Mouse (Mus musculus) bone marrow macrophage, adult 2 months (primary cell): ENCODE data around the gene 6430571L13Rik. TPM values are rescaled to one million over a fixed set of nuclear protein-coding genes. Genes with fewer than 3 reads are reported as not detected.

Experiments
- H3K27ac ChIP-seq: 2 replicates; pipeline ENCODE4 v1.5.1; 2012; ENCODE audit warnings: low read depth, low read length; ENCODE audit not compliant: insufficient read depth
- H3K4me1 ChIP-seq: 2 replicates; pipeline ENCODE4 v1.6.1; 2012; ENCODE audit warnings: low read length; ENCODE audit not compliant: control insufficient read depth, insufficient read depth
- H3K4me3 ChIP-seq: 2 replicates; pipeline ENCODE4 v1.5.1; 2012; ENCODE audit warnings: mild to moderate bottlenecking, low read length, moderate library complexity; ENCODE audit not compliant: insufficient read depth
- CTCF ChIP-seq: IDR thresholded peaks from 2 replicates; pipeline ENCODE4 v1.5.1; 2012; ENCODE audit warnings: low read depth, mild to moderate bottlenecking, low read length, moderate library complexity
- POLR2A ChIP-seq: IDR thresholded peaks from 2 replicates; pipeline ENCODE4 v1.6.1; 2012; ENCODE audit warnings: mild to moderate bottlenecking, low read depth, low read length, borderline replicate concordance
- polyA plus RNA-seq: library from polyadenylated mRNA; stranded (reverse); fragments of >200 nt; gene quantifications from 2 replicates; pipeline ENCODE4 v1.2.4, GENCODE M21; 2012; ENCODE audit not compliant: missing spikeins, insufficient read depth, insufficient read length

The 6430571L13Rik gene
- polyA plus RNA-seq, 1 experiment = not detected

DNA sequence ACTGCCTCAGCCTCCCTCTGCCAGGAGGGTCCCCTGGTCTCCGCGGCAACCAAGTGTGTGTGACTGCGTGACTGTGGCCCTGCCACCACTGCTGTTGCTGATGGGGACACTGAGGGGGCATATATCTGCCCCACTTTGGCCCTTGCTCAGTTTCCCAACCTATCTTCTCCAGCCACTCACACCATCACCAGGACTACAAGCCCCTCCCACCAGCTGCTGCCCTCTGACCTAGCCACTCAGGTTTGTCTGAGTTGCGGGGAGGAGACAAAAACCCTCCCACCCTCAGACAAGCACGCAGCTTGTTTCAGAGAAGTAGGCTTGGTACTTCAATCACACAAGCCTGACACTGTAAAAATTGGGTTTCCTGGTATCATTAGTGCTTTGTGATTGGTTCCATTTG lies 35.0 kb downstream of the 6430571L13Rik start:
- Histone ChIP-seq H3K27ac (no peak overlapping the region), H3K4me3 (no peak overlapping the region), H3K4me1 (no peaks in the 10 kb centered on the region)
- no peak for TF ChIP-seq POLR2A

- no peaks in the 10 kb centered on the region for H3K4me1 ChIP-seq
- no peak overlapping the region for H3K4me3 ChIP-seq
- no peak overlapping the region for H3K27ac ChIP-seq
- TF ChIP-seq POLR2A (no peak), CTCF (no peak)
Measured at GRCm38 (mm10) chr9:107377961-107378512, 37.6 kb downstream of the 6430571L13Rik start.

DNA sequence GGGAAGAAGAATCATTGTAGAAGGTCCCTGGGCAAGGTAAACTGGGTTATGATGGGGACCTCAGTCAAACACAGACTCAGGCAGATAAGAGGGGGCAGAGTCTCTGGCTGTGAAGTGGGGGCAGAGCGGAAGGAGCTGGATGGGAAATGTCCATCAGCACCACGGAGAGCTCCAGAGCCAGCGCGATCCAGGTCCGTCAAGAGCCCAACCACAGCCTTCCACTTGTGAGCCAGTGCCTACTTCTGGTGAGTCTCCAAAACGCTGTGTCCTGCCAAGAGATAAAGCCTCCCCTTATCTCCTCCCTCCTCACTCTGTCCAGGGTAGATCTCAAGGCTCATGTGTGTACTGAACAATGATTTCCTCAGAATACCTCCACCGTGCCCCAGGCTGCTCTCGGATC lies 41.3 kb downstream of the 6430571L13Rik start:
- no peaks in the 10 kb centered on the region for H3K4me1 ChIP-seq
- H3K27ac ChIP-seq = no peak overlapping the region
- H3K4me3 ChIP-seq = no peak overlapping the region
- TF ChIP-seq CTCF = no peak
- TF ChIP-seq POLR2A = no peak

- H3K27ac ChIP-seq = no peak overlapping the region
- no peak for TF ChIP-seq POLR2A
- no peak for TF ChIP-seq CTCF
- no peaks in the 10 kb centered on the region for H3K4me1 ChIP-seq
- H3K4me3 ChIP-seq = no peak overlapping the region
Measured at GRCm38 (mm10) chr9:107384396-107384795, 44.0 kb downstream of the 6430571L13Rik start.

DNA sequence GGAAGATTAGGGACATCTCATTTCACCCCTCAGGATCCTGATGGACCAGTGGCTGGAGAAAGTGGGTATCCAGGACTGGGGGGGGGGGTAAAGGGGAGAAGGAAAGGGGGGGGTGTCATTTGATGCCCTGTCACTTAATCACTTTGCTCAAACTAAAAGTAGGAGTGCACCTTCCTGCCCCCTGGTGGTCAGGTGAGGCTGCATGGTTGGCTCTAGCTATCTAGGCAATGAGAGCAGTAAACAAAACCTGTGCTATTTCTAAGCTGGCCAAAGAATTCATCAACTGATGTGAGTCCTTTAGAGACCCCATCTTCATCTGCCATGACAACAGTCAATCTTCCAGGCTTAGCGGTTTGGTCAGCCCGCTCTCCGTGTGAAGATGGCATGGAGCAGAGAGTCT lies 46.3 kb downstream of the 6430571L13Rik start:
- no peak for TF ChIP-seq CTCF
- TF ChIP-seq POLR2A = no peak
- Histone ChIP-seq H3K27ac (no peak overlapping the region), H3K4me1 (no peaks in the 10 kb centered on the region), H3K4me3 (no peak overlapping the region)

DNA sequence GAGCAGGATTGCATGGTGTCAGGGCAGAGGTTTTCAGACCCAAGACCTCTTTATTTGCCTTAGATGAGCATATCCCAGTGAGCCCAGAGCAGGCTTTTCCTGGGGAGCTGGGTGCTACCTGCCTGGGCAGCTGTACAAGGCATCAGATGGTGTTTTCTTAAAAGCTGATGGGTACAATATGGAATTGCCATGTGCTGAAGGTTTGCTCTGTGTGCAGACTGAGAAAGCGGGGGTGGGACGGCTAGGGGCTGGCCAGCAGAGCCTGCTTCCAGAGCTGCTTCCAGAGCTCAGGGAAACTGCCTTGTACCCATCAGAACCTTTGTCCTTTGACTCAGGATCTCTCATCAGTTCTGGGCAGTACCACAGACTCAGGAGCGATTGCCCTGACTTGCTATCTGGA lies 47.3 kb downstream of the 6430571L13Rik start:
- no peak overlapping the region for H3K27ac ChIP-seq
- TF ChIP-seq POLR2A = no peak
- no peak for TF ChIP-seq CTCF

DNA sequence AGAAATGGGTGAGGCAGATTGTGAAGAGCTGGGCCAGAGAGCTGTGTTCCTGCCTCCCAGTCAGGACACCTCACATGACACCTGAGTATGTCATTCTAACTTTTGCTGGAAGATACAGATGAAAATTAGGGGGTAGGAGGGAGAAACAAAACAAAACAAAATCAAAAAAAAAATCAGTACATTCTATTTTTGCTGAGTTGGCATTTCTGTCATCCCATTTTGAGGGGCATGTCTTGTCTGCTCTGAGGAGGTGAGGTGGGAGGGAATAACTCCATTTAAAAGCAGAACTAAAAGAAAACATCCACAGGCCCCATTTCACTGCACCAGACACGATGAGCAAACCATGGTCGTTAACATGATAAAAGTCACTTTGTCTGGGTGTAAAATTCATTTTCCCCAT lies 47.9 kb downstream of the 6430571L13Rik start:
- H3K4me3 ChIP-seq = no peak overlapping the region
- no peak overlapping the region for H3K27ac ChIP-seq
- H3K4me1 ChIP-seq = no peaks in the 10 kb centered on the region
- TF ChIP-seq CTCF (no peak), POLR2A (no peak)

More for the DNA sequence above, 47.3 kb downstream of the 6430571L13Rik start:
- Histone ChIP-seq H3K4me1 (no peaks in the 10 kb centered on the region), H3K4me3 (no peak overlapping the region)

DNA sequence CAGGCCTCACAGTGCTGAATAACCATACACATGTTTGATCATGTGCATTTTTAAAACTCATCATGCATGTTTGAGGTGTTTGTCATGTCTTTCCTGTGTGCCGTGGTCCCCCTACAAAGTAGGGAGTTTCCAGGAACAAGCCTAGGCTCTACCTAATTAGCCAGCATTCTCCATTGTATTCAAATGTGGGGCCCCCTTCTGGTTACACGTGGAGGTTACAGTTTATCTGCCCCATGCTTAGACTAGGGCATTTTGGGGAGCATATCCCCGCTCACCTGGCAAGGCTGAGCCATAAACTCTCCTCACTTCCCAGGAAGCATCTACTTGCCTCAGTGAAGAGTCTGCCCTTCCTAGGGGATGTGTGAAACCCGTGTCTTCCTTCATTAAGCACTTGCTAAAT lies 56.0 kb downstream of the 6430571L13Rik start:
- Histone ChIP-seq H3K4me3 (no peak overlapping the region), H3K4me1 (no peaks in the 10 kb centered on the region), H3K27ac (no peak overlapping the region)
- TF ChIP-seq POLR2A = no peak
- TF ChIP-seq CTCF = no peak

DNA sequence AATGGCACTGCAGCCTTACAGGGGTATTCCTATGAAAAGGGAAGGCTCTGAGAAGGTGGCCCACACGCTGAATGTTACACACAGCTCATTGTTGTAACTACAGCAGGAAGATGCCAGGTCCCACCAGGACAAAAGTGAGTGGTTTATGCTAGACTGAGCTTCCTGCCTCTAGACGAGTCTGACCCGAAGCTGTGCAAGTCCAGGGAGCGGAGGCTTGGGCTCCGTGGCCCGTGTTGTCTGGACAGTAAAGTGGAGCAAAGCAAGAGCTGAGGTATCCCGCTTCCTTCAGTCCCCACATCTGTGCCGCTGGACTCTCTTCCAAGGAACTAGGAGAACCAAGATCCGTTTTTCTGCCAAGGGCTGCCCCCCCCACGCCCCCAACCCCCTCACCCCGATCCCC lies 58.6 kb downstream of the 6430571L13Rik start:
- H3K4me3 ChIP-seq = no peak overlapping the region
- no peak for TF ChIP-seq CTCF
- no peak for TF ChIP-seq POLR2A
- no peaks in the 10 kb centered on the region for H3K4me1 ChIP-seq
- H3K27ac ChIP-seq = no peak overlapping the region

DNA sequence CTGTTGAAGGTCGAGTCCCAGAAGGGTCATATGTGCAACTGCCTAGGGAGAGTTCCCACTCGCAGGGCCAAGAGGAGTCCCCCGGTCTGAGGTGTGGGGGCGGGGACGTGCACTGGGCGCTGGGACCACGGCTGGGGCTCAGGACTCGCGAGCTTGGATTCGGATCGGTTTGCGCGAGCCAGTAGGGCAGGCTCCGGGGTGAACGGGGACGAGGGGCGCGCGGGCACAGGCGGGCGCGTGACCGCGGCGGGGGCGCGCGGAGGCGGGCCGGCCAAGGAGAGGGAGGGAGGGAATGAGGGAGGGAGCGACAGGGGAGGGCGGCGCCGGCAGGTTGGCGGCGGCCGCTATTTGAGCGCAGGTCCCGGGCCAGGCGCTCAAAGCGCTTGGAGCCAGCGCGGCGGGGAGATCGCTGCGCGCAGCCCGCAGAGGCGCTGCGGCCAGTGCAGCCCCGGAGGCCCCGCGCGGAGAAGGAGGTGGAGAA lies 59.1 kb downstream of the 6430571L13Rik start, which contains the start of gene Cacna2d2:
Gene Cacna2d2 (plus strand): TSS at position 122 of the 481 bp plus-strand sequence.
- Histone ChIP-seq H3K4me1 (no peaks in the 10 kb centered on the region), H3K27ac (no peak within 1 kb of the TSS), H3K4me3 (peak within 1 kb of the TSS; percentile 12; the same call in 1 of the 2 replicates)
- TF ChIP-seq CTCF (no peak), POLR2A (no peak)
